Mouse (Mus musculus) forebrain, embryonic 12.5 days (tissue): ENCODE measurements around the gene Tcf7l1. TPM values are rescaled to one million over a fixed set of nuclear protein-coding genes. Genes with fewer than 3 reads are reported as not detected.

Experiments used
- ATAC-seq: fragments of 200-750 bp; cut with Nextera tagmentation; 2 replicates; pipeline ENCODE4 v1.8.0; 2017; ENCODE audit warnings: moderate TSS enrichment; ENCODE audit not compliant: low FRiP score
- H3K27ac ChIP-seq: fragments of 300-500 bp; sonication (generic); 2 replicates; pipeline ENCODE4 v1.5.1; 2016; ENCODE audit warnings: mild to moderate bottlenecking
- H3K27me3 ChIP-seq: fragments of 300-500 bp; sonication (generic); 2 replicates; pipeline ENCODE4 v1.6.1; 2016; ENCODE audit warnings: mild to moderate bottlenecking
- H3K36me3 ChIP-seq: fragments of 300-500 bp; sonication (generic); replicated peaks from 2 replicates; pipeline ENCODE4 v1.6.1; 2016; ENCODE audit warnings: mild to moderate bottlenecking
- H3K4me1 ChIP-seq: fragments of 300-500 bp; sonication (generic); 2 replicates; pipeline ENCODE4 v1.6.1; 2016
- H3K4me2 ChIP-seq: fragments of 300-500 bp; sonication (generic); 2 replicates; pipeline ENCODE4 v1.6.1; 2016; ENCODE audit warnings: mild to moderate bottlenecking, moderate library complexity
- H3K4me3 ChIP-seq: fragments of 300-500 bp; sonication (generic); replicated peaks from 2 replicates; pipeline ENCODE4 v1.5.1; 2016; ENCODE audit warnings: mild to moderate bottlenecking
- H3K9ac ChIP-seq: fragments of 300-500 bp; sonication (generic); 2 replicates; pipeline ENCODE4 v1.6.1; 2016; ENCODE audit warnings: mild to moderate bottlenecking
- H3K9me3 ChIP-seq: fragments of 300-500 bp; sonication (generic); 2 replicates; pipeline ENCODE4 v1.6.1; 2016
- WGBS: fragments of 180-500 bp; shearing (Covaris S2); methylation state at CpG from one replicate; pipeline ENCODE4 v1.1.7; 2016; 5-methylcytosine and 5-hydroxymethylcytosine counted together
- polyA plus RNA-seq: library from polyadenylated mRNA; unstranded; fragments of >200 nt; fragmentation: Nextera tagmentation; extraction: Ambion mirVana; gene quantifications from 2 replicates; pipeline ENCODE4 v1.2.1, GENCODE M21; 2016

The Tcf7l1 gene
- polyA plus RNA-seq, 1 experiment from 2014 or later = 24.4 TPM

GRCm38 (mm10) chr6:72623661-72624402, 165.2 kb downstream of the Tcf7l1 start:
- WGBS = 88% methylated on average over 8 of the region's 8 CpGs
- no peaks in the 10 kb centered on the region for H3K4me1 ChIP-seq
- H3K27me3 ChIP-seq = no peaks in the 10 kb centered on the region
- ATAC-seq = no peak
- H3K4me2 ChIP-seq = no peak overlapping the region
- H3K9ac ChIP-seq = no peak overlapping the region
- no peak overlapping the region for H3K27ac ChIP-seq
- peaks cover 23% of the 10 kb centered on the region for H3K36me3 ChIP-seq
- H3K9me3 ChIP-seq = no peaks in the 10 kb centered on the region
- H3K4me3 ChIP-seq = no peak overlapping the region

GRCm38 (mm10) chr6:72622917-72623316, 166.1 kb downstream of the Tcf7l1 start:
- WGBS = 40% methylated on average over 3 of the region's 3 CpGs
- no peaks in the 10 kb centered on the region for H3K4me1 ChIP-seq
- H3K27me3 ChIP-seq = no peaks in the 10 kb centered on the region
- no peak overlapping the region for H3K4me3 ChIP-seq
- no peak for ATAC-seq
- H3K4me2 ChIP-seq = no peak overlapping the region
- no peak overlapping the region for H3K9ac ChIP-seq
- H3K27ac ChIP-seq = no peak overlapping the region
- peaks cover 15% of the 10 kb centered on the region for H3K36me3 ChIP-seq
- H3K9me3 ChIP-seq = no peaks in the 10 kb centered on the region

- H3K4me2 ChIP-seq = no peak overlapping the region
- H3K4me1 ChIP-seq = peaks cover 10% of the 10 kb centered on the region
- no peaks in the 10 kb centered on the region for H3K27me3 ChIP-seq
- no peaks in the 10 kb centered on the region for H3K36me3 ChIP-seq
- no peak overlapping the region for H3K4me3 ChIP-seq
- no peak for ATAC-seq
- H3K9ac ChIP-seq = no peak overlapping the region
- 83% methylated on average over 5 of the region's 5 CpGs for WGBS
- no peak overlapping the region for H3K27ac ChIP-seq
- no peaks in the 10 kb centered on the region for H3K9me3 ChIP-seq
Measured at GRCm38 (mm10) chr6:72620920-72621319, 168.1 kb downstream of the Tcf7l1 start.

GRCm38 (mm10) chr6:72619734-72620532, 169.1 kb downstream of the Tcf7l1 start:
- WGBS = 67% methylated on average over 12 of the region's 12 CpGs
- Histone ChIP-seq H3K4me1 (peaks cover 20% of the 10 kb centered on the region), H3K9ac (no peak overlapping the region), H3K27me3 (no peaks in the 10 kb centered on the region), H3K4me2 (no peak overlapping the region), H3K9me3 (no peaks in the 10 kb centered on the region), H3K27ac (no peak overlapping the region), H3K4me3 (no peak overlapping the region), H3K36me3 (no peaks in the 10 kb centered on the region)
- ATAC-seq = no peak

GRCm38 (mm10) chr6:72616643-72617288, 172.3 kb downstream of the Tcf7l1 start, which contains the start of gene Tgoln1:
Gene Tgoln1, minus strand, starts transcription at chr6:72617000.
- peaks cover 17% of the 10 kb centered on the region for H3K36me3 ChIP-seq
- H3K4me3 ChIP-seq = peak within 1 kb of the TSS; percentile 79
- peak within 1 kb of the TSS; percentile 96 for H3K27ac ChIP-seq
- H3K27me3 ChIP-seq = no peaks in the 10 kb centered on the region
- H3K4me1 ChIP-seq = peaks cover 32% of the 10 kb centered on the region
- under 1% methylated on average over 41 of the region's 41 CpGs for WGBS
- peak within 1 kb of the TSS; percentile 96 for H3K4me2 ChIP-seq
- no peaks in the 10 kb centered on the region for H3K9me3 ChIP-seq
- H3K9ac ChIP-seq = peak within 1 kb of the TSS; percentile 77
- ATAC-seq = peak; percentile 99

- H3K36me3 ChIP-seq = peaks cover 27% of the 10 kb centered on the region
- peak overlapping the region; percentile 79 for H3K4me3 ChIP-seq
- H3K9me3 ChIP-seq = no peaks in the 10 kb centered on the region
- no peak overlapping the region for H3K27ac ChIP-seq
- WGBS = 28% methylated on average over 25 of the region's 25 CpGs
- ATAC-seq = 0 out of 2 replicates have a peak, but pooled peaks have one; percentile 12
- peak overlapping the region; percentile 77 for H3K9ac ChIP-seq
- peaks cover 32% of the 10 kb centered on the region for H3K4me1 ChIP-seq
- H3K27me3 ChIP-seq = no peaks in the 10 kb centered on the region
- H3K4me2 ChIP-seq = peak overlapping the region; percentile 96
Measured at GRCm38 (mm10) chr6:72615561-72616375, 173.3 kb downstream of the Tcf7l1 start.

GRCm38 (mm10) chr6:72615151-72615550, 173.9 kb downstream of the Tcf7l1 start:
- Histone ChIP-seq H3K4me3 (peak overlapping the region; percentile 79), H3K36me3 (peaks cover 33% of the 10 kb centered on the region), H3K9ac (peak overlapping the region; percentile 77), H3K27me3 (no peaks in the 10 kb centered on the region), H3K9me3 (no peaks in the 10 kb centered on the region), H3K4me1 (peaks cover 32% of the 10 kb centered on the region), H3K4me2 (peak overlapping the region; percentile 96), H3K27ac (no peak overlapping the region)
- 77% methylated on average over 2 of the region's 2 CpGs for WGBS
- no peak for ATAC-seq

- peaks cover 66% of the 10 kb centered on the region for H3K36me3 ChIP-seq
- 91% methylated on average over 4 of the region's 4 CpGs for WGBS
- H3K9ac ChIP-seq = no peak overlapping the region
- no peak for ATAC-seq
- no peak overlapping the region for H3K4me2 ChIP-seq
- no peaks in the 10 kb centered on the region for H3K27me3 ChIP-seq
- H3K4me3 ChIP-seq = no peak overlapping the region
- no peak overlapping the region for H3K27ac ChIP-seq
- peaks cover 16% of the 10 kb centered on the region for H3K4me1 ChIP-seq
- no peaks in the 10 kb centered on the region for H3K9me3 ChIP-seq
Measured at GRCm38 (mm10) chr6:72610261-72610660, 178.8 kb downstream of the Tcf7l1 start.

GRCm38 (mm10) chr6:72608662-72609184, 180.3 kb downstream of the Tcf7l1 start:
- H3K9ac ChIP-seq = no peak overlapping the region
- 88% methylated on average over 4 of the region's 4 CpGs for WGBS
- H3K27me3 ChIP-seq = no peaks in the 10 kb centered on the region
- H3K9me3 ChIP-seq = no peaks in the 10 kb centered on the region
- H3K4me1 ChIP-seq = peaks cover under 1% of the 10 kb centered on the region; the same call in 1 of the 2 replicates
- H3K36me3 ChIP-seq = peaks cover 66% of the 10 kb centered on the region
- no peak overlapping the region for H3K4me3 ChIP-seq
- no peak overlapping the region for H3K27ac ChIP-seq
- ATAC-seq = no peak
- H3K4me2 ChIP-seq = no peak overlapping the region

GRCm38 (mm10) chr6:72607676-72608075, 181.4 kb downstream of the Tcf7l1 start:
- 89% methylated on average over 5 of the region's 5 CpGs for WGBS
- Histone ChIP-seq H3K36me3 (peaks cover 60% of the 10 kb centered on the region), H3K27me3 (no peaks in the 10 kb centered on the region)

GRCm38 (mm10) chr6:72607060-72607459, 182.0 kb downstream of the Tcf7l1 start:
- no peaks in the 10 kb centered on the region for H3K9me3 ChIP-seq
- H3K9ac ChIP-seq = no peak overlapping the region
- H3K4me3 ChIP-seq = no peak overlapping the region
- H3K27ac ChIP-seq = no peak overlapping the region
- ATAC-seq = no peak
- H3K36me3 ChIP-seq = peaks cover 60% of the 10 kb centered on the region
- H3K4me1 ChIP-seq = no peaks in the 10 kb centered on the region
- no peaks in the 10 kb centered on the region for H3K27me3 ChIP-seq
- WGBS = 83% methylated on average over 4 of the region's 4 CpGs
- no peak overlapping the region for H3K4me2 ChIP-seq

More at GRCm38 (mm10) chr6:72607676-72608075, 181.4 kb downstream of the Tcf7l1 start:
- Histone ChIP-seq H3K4me3 (no peak overlapping the region), H3K4me2 (no peak overlapping the region), H3K4me1 (no peaks in the 10 kb centered on the region), H3K27ac (no peak overlapping the region), H3K9ac (no peak overlapping the region), H3K9me3 (no peaks in the 10 kb centered on the region)
- ATAC-seq = no peak
